Mouse (Mus musculus): ENCODE measurements around the gene Eps15. TPM values are rescaled to one million over a fixed set of nuclear protein-coding genes. Genes with fewer than 3 reads are reported as not detected.

The Eps15 gene
- total RNA-seq, 2 experiments from 2014 or later, result 74.3 to 80.3 TPM

- no peak for DNase-seq (ENCODE audit: low spot score)
Observed at GRCm38 (mm10) chr4:109267452-109267851, 12.6 kb upstream of the Eps15 start.

DNA sequence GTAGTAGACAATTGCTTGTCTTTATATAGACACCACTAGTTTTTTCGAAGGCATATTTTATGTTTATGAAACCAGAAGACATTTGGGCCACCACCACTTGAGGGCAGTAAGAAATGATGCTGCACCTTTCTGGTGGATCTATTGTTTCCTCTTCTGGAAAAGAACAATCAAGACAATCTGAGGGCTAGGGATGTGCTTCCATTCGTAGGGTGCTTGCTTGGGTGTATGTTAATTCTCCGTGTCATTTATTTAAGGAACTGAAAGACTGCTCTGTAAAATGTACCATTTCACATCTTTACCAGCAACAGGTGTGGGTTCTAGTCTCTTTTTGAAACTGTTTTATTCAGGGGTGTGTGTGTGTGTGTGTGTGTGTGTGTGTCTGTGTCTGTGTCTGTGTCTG, 11.2 kb upstream of the Eps15 start:
- DNase-seq (ENCODE audit: low spot score), result no peak

DNA sequence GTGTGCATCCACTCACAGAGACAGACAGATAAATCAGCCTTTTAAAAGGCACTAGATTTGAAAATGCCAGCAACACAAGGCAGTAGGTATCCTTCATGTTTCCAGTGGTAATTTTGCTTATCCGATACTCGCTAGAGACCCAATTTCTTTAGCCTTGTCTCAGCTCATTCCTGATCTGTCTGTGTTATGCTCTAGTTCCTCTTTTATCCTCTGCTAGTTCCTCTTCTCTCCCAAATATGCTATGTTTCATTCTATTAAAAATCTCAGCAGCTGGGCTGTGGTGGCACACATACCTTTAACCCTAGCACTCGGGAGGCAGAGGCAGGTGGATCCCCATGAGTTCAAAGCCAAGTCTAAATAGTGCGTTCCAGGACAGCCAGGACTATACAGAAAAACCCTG, 8.3 kb upstream of the Eps15 start:
- DNase-seq (ENCODE audit: low spot score), result no peak

DNA sequence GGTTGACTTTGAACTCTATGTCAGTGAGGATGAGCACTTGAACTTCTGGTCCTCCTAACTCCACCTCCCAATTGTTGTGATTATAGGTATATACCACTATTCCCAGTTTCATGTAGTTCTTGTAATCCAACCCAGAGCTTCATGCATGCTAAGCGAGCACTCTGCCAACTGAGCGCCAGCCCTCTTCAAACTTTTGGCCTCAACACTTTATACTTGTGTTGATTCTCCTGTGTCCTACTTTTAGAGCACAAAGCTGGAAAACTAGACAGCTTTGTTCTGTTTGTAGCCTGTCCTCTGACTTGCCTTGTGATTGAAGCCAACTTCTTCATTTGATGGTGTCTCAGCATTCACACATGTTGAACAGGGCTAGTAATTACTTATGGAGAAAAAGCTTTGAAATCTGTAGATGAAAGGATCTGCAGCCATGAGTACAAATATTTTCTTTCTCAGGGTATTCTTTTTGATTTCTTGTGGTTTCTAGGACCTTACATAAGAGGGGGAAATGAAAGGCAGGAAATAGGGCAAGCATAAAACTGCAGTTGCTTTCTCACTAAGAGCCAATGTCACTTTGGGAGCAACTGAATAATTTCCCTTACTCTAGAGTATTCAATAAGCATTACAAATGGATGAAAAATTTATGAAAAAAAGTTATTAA, 6.4 kb upstream of the Eps15 start:
- no peak for DNase-seq (ENCODE audit: low spot score)

DNA sequence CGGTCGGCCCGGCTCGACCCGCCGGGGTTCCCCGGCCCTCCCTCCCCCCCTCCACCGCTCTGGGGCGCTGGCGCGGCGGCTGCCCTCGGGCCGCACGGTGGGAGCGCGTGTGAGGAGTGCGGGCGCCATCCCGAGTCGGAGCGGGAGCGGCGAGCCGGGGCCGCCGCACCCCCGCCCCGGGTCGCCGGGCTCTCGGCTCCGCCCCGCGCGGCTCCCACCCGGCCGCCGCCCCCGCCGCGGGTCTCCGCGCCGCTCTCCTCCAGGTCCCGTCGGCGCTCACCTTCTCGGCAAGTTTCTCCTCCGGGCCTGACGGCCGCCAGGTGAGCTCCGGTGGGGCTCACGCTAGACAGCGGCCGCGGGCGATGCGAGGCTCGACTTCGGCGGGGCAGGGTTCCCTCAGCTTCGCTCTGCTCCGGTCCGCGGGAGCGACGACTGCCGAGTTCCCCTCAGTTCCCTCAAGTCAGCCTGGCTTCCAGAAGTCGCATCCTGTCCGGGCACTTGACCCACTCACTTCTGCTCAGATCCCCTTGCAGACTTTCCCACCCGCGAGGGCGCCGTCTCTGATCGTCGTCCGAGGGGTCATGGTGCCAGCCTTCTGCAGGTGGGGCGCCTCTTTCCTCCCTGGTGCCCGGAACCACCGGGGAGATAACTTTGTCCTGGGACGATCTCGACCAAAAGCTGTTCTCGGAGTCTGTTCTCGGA, 542 bp downstream of the Eps15 start:
- DNase-seq (ENCODE audit: low spot score), result peak; percentile 27

- DNase-seq (ENCODE audit: low spot score), result no peak
Observed at GRCm38 (mm10) chr4:109281161-109281560, 1.1 kb downstream of the Eps15 start.

- DNase-seq (ENCODE audit: low spot score), result no peak
Observed at GRCm38 (mm10) chr4:109281946-109282345, 1.9 kb downstream of the Eps15 start.

GRCm38 (mm10) chr4:109294629-109295028, 14.6 kb downstream of the Eps15 start:
- no peak for DNase-seq (ENCODE audit: low spot score)

- no peak for DNase-seq (ENCODE audit: low spot score)
Observed at GRCm38 (mm10) chr4:109296510-109296909, 16.4 kb downstream of the Eps15 start.

DNA sequence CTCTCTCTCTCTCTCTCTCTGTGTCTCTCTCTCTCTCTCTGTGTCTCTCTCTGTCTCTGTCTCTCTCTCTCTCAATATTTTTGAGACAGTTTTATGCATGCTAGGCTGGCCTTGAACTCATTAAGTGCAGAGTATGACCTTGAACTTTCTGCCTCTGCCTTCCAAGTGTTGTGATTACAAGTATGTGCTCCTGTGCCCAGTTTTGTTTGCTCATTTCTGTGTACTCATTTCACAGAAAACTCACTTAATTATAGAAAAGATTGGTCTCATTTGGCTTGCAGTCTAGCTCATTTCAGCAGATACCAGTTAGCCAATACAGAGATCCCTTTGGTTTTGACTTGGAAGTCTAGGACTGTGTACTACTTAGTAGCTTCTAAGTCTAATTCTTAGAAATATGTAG, 19.1 kb downstream of the Eps15 start:
- no peak for DNase-seq (ENCODE audit: low spot score)

GRCm38 (mm10) chr4:109316941-109317894, 37.1 kb downstream of the Eps15 start:
- DNase-seq (ENCODE audit: low spot score), result no peak

GRCm38 (mm10) chr4:109336796-109337195, 56.7 kb downstream of the Eps15 start:
- DNase-seq (ENCODE audit: low spot score), result peak; percentile 22

DNA sequence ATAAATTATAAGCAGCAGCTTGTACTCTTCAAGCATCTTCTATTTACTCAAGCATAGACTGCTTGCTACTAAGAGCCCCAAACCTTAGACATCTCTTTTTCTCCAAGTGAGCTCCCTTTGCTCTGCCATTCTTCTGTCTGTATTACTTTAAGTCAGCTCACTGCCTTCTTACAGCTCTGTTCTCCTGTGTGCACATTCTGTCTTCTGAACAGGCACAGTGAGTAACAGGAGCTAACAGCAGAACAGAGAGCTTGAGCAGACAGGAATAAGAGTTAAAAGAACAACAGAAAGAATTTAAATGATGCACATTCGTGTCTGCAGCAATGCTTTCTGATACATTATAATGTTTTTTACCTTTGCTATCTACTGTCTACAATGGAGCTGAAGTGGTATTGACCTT, 61.2 kb downstream of the Eps15 start:
- no peak for DNase-seq (ENCODE audit: low spot score)

DNA sequence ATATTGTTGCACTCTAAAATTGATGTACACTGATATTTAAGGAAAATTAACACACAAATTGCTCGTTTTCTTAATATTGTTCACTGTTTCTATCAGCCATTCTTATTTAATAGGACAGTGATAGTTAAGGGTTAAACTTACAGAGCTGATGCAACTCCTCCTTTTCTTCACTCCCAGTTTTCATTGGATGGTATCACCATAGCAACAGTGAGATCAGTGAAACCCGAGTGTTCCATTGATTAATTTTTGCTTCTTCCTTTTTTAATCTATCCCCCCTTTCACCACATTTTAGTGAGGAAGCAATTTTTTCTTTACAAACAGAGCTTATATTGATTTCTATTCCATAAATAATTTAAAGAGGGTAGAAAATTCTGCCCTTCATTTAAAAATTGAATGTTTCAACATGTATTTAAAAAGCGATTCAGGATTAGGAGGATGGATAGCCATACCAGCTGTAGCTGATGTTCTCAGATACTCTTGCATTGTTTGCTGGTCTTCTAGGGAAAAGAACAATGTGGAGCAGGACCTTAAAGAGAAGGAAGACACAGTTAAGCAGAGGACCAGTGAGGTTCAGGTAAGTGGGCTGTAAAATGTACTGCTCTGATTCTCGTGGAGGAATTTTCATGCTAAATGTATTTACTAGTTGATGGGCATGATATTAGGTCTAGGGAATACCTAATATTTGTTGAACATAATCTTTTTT, 62.9 kb downstream of the Eps15 start:
- DNase-seq (ENCODE audit: low spot score), result no peak

- DNase-seq (ENCODE audit: low spot score), result no peak
Observed at GRCm38 (mm10) chr4:109343909-109344308, 63.8 kb downstream of the Eps15 start.

- no peak for DNase-seq (ENCODE audit: low spot score)
Observed at GRCm38 (mm10) chr4:109378107-109378506, 98.0 kb downstream of the Eps15 start.

GRCm38 (mm10) chr4:109382457-109382856, 102.4 kb downstream of the Eps15 start:
- DNase-seq (ENCODE audit: low spot score), result no peak

DNA sequence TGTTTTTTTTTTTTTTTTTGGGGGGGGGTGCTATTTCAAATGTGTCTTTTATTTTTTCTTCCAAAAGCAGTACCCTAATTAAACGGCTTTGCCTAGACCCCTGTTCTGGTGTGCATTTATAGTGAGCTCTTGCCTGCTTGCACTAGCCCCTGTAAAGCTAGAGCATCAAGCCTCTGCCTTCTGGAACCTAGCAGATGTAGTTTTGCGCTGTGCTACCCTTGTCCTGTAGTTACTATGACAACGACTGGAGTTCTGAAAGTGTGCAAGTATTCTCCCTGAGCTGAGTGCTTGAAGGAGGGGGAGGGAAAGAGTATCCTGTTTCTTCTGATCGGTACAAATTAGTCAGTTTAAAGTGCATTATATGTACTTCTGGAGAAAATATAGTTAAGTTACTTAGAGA, 105.5 kb downstream of the Eps15 start:
- DNase-seq (ENCODE audit: low spot score), result no peak

- no peak for DNase-seq (ENCODE audit: low spot score)
Observed at GRCm38 (mm10) chr4:109393229-109393779, 113.2 kb downstream of the Eps15 start.

- DNase-seq (ENCODE audit: low spot score), result no peak
Observed at GRCm38 (mm10) chr4:109393902-109394301, 113.8 kb downstream of the Eps15 start.

Data from gastrocnemius, adult 18-20 months (tissue).